Mouse (Mus musculus) spleen, adult 2 months (tissue): Measurements from ENCODE around the gene Glb1.
"Not testable (repeated sequence)": the region's sequence is repeated elsewhere in the genome, so short reads cannot be mapped to it uniquely, and the experiment has no call there.

ENCODE experiments used
- CTCF ChIP-seq: fragments of 200-500 bp; IDR thresholded peaks from 2 replicates; pipeline ENCODE4 v1.5.1; 2011; ENCODE audit warnings: mild to moderate bottlenecking, inconsistent platforms; ENCODE audit not compliant: insufficient read depth, insufficient read length, insufficient replicate concordance; ENCODE audit errors: extremely low read depth
- POLR2A ChIP-seq: fragments of 200-500 bp; IDR thresholded peaks from 2 replicates; pipeline ENCODE4 v1.6.1; 2011; ENCODE audit warnings: low read depth, low read length, inconsistent platforms

GRCm38 (mm10) chr9:114520529-114520928 lies 119.7 kb downstream of the Glb1 start:
- not testable (repeated sequence) for TF ChIP-seq POLR2A, CTCF
